Mouse (Mus musculus): Measurements from ENCODE around the gene Chst5. TPM values are rescaled to one million over a fixed set of nuclear protein-coding genes. Genes with fewer than 3 reads are reported as not detected.
A peak's percentile ranks its signal among the peaks of the same experiment; 100 is the strongest.

Gene Chst5
- polyA plus RNA-seq, 1 experiment: 1.5 TPM

GRCm38 (mm10) chr8:111902080-111902479, 8.2 kb downstream of the Chst5 start:
- no peaks in the 10 kb centered on the region for H3K27me3 ChIP-seq (ENCODE audit: control insufficient read depth, insufficient read depth, low read length, poor library complexity, severe bottlenecking)
- H3K9me3 ChIP-seq (replicated peaks; ENCODE audit: control insufficient read depth, insufficient read depth, low read length, poor library complexity, severe bottlenecking): no peaks in the 10 kb centered on the region
- H3K9ac ChIP-seq (ENCODE audit: low read depth, poor library complexity, severe bottlenecking): no peak overlapping the region
- no peaks in the 10 kb centered on the region for H3K4me1 ChIP-seq (ENCODE audit: control insufficient read depth, insufficient read depth, low read length)
- TF ChIP-seq CTCF (IDR thresholded peaks at IDR 0.05; ENCODE audit: low read depth, low read length): no peak
- TF ChIP-seq EP300 (IDR thresholded peaks at IDR 0.05; ENCODE audit: insufficient read depth, low read depth, low read length): no peak
- no peak for TF ChIP-seq POLR2A (IDR thresholded peaks at IDR 0.05; ENCODE audit: insufficient read depth, low read length)
- H3K36me3 ChIP-seq (ENCODE audit: control insufficient read depth, insufficient read depth, low read length, poor library complexity, severe bottlenecking): no peaks in the 10 kb centered on the region
- H3K27ac ChIP-seq (ENCODE audit: insufficient read depth, low read length): no peak overlapping the region
- no peak overlapping the region for H3K4me3 ChIP-seq (ENCODE audit: low read depth, low read length)

GRCm38 (mm10) chr8:111898586-111898985, 11.7 kb downstream of the Chst5 start:
- Histone ChIP-seq H3K27ac (ENCODE audit: insufficient read depth, low read length) (peak overlapping the region; percentile 67), H3K4me1 (ENCODE audit: control insufficient read depth, insufficient read depth, low read length) (no peaks in the 10 kb centered on the region), H3K4me3 (ENCODE audit: low read depth, low read length) (no peak overlapping the region), H3K9me3 (replicated peaks; ENCODE audit: control insufficient read depth, insufficient read depth, low read length, poor library complexity, severe bottlenecking) (no peaks in the 10 kb centered on the region), H3K9ac (ENCODE audit: low read depth, poor library complexity, severe bottlenecking) (peak overlapping the region; percentile 20), H3K36me3 (ENCODE audit: control insufficient read depth, insufficient read depth, low read length, poor library complexity, severe bottlenecking) (no peaks in the 10 kb centered on the region), H3K27me3 (ENCODE audit: control insufficient read depth, insufficient read depth, low read length, poor library complexity, severe bottlenecking) (no peaks in the 10 kb centered on the region)
- TF ChIP-seq POLR2A (IDR thresholded peaks at IDR 0.05; ENCODE audit: insufficient read depth, low read length): no peak

GRCm38 (mm10) chr8:111894955-111895354, 15.3 kb downstream of the Chst5 start:
- H3K9me3 ChIP-seq (replicated peaks; ENCODE audit: control insufficient read depth, insufficient read depth, low read length, poor library complexity, severe bottlenecking): no peaks in the 10 kb centered on the region
- H3K9ac ChIP-seq (ENCODE audit: low read depth, poor library complexity, severe bottlenecking): no peak overlapping the region
- H3K4me1 ChIP-seq (ENCODE audit: control insufficient read depth, insufficient read depth, low read length): no peaks in the 10 kb centered on the region
- no peak overlapping the region for H3K4me3 ChIP-seq (ENCODE audit: low read depth, low read length)
- no peak overlapping the region for H3K27ac ChIP-seq (ENCODE audit: insufficient read depth, low read length)
- no peaks in the 10 kb centered on the region for H3K36me3 ChIP-seq (ENCODE audit: control insufficient read depth, insufficient read depth, low read length, poor library complexity, severe bottlenecking)
- H3K27me3 ChIP-seq (ENCODE audit: control insufficient read depth, insufficient read depth, low read length, poor library complexity, severe bottlenecking): no peaks in the 10 kb centered on the region
- TF ChIP-seq EP300 (IDR thresholded peaks at IDR 0.05; ENCODE audit: insufficient read depth, low read depth, low read length) (no peak), CTCF (IDR thresholded peaks at IDR 0.05; ENCODE audit: low read depth, low read length) (peak; percentile 70)

GRCm38 (mm10) chr8:111892615-111893014, 17.6 kb downstream of the Chst5 start:
- H3K27me3 ChIP-seq (ENCODE audit: control insufficient read depth, insufficient read depth, low read length, poor library complexity, severe bottlenecking): no peaks in the 10 kb centered on the region
- peak overlapping the region; percentile 26 for H3K27ac ChIP-seq (ENCODE audit: insufficient read depth, low read length)

GRCm38 (mm10) chr8:111891983-111892382, 18.3 kb downstream of the Chst5 start:
- H3K9me3 ChIP-seq (replicated peaks; ENCODE audit: control insufficient read depth, insufficient read depth, low read length, poor library complexity, severe bottlenecking): no peaks in the 10 kb centered on the region
- peak overlapping the region; percentile 26 for H3K27ac ChIP-seq (ENCODE audit: insufficient read depth, low read length)
- no peaks in the 10 kb centered on the region for H3K4me1 ChIP-seq (ENCODE audit: control insufficient read depth, insufficient read depth, low read length)
- no peak overlapping the region for H3K4me3 ChIP-seq (ENCODE audit: low read depth, low read length)
- peak; percentile 85 for TF ChIP-seq EP300 (IDR thresholded peaks at IDR 0.05; ENCODE audit: insufficient read depth, low read depth, low read length)
- no peak for TF ChIP-seq CTCF (IDR thresholded peaks at IDR 0.05; ENCODE audit: low read depth, low read length)
- no peaks in the 10 kb centered on the region for H3K27me3 ChIP-seq (ENCODE audit: control insufficient read depth, insufficient read depth, low read length, poor library complexity, severe bottlenecking)
- no peak overlapping the region for H3K9ac ChIP-seq (ENCODE audit: low read depth, poor library complexity, severe bottlenecking)
- H3K36me3 ChIP-seq (ENCODE audit: control insufficient read depth, insufficient read depth, low read length, poor library complexity, severe bottlenecking): no peaks in the 10 kb centered on the region

More at GRCm38 (mm10) chr8:111892615-111893014, 17.6 kb downstream of the Chst5 start:
- TF ChIP-seq POLR2A (IDR thresholded peaks at IDR 0.05; ENCODE audit: insufficient read depth, low read length) (no peak), CTCF (IDR thresholded peaks at IDR 0.05; ENCODE audit: low read depth, low read length) (no peak), EP300 (IDR thresholded peaks at IDR 0.05; ENCODE audit: insufficient read depth, low read depth, low read length) (no peak)
- Histone ChIP-seq H3K4me3 (ENCODE audit: low read depth, low read length) (no peak overlapping the region), H3K9me3 (replicated peaks; ENCODE audit: control insufficient read depth, insufficient read depth, low read length, poor library complexity, severe bottlenecking) (no peaks in the 10 kb centered on the region), H3K4me1 (ENCODE audit: control insufficient read depth, insufficient read depth, low read length) (no peaks in the 10 kb centered on the region), H3K36me3 (ENCODE audit: control insufficient read depth, insufficient read depth, low read length, poor library complexity, severe bottlenecking) (no peaks in the 10 kb centered on the region), H3K9ac (ENCODE audit: low read depth, poor library complexity, severe bottlenecking) (no peak overlapping the region)

GRCm38 (mm10) chr8:111890911-111891303, 19.3 kb downstream of the Chst5 start:
- Histone ChIP-seq H3K36me3 (ENCODE audit: control insufficient read depth, insufficient read depth, low read length, poor library complexity, severe bottlenecking) (no peaks in the 10 kb centered on the region), H3K4me3 (ENCODE audit: low read depth, low read length) (peak overlapping the region; percentile 53; the same call in 1 of the 2 replicates), H3K27me3 (ENCODE audit: control insufficient read depth, insufficient read depth, low read length, poor library complexity, severe bottlenecking) (no peaks in the 10 kb centered on the region), H3K9ac (ENCODE audit: low read depth, poor library complexity, severe bottlenecking) (no peak overlapping the region), H3K27ac (ENCODE audit: insufficient read depth, low read length) (no peak overlapping the region), H3K4me1 (ENCODE audit: control insufficient read depth, insufficient read depth, low read length) (no peaks in the 10 kb centered on the region), H3K9me3 (replicated peaks; ENCODE audit: control insufficient read depth, insufficient read depth, low read length, poor library complexity, severe bottlenecking) (no peaks in the 10 kb centered on the region)
- TF ChIP-seq CTCF (IDR thresholded peaks at IDR 0.05; ENCODE audit: low read depth, low read length) (no peak), POLR2A (IDR thresholded peaks at IDR 0.05; ENCODE audit: insufficient read depth, low read length) (no peak), EP300 (IDR thresholded peaks at IDR 0.05; ENCODE audit: insufficient read depth, low read depth, low read length) (no peak)
